Mouse (Mus musculus) heart, embryonic 11.5 days (tissue): Measurements from ENCODE around the gene Mcrip1. TPM values are rescaled to one million over a fixed set of nuclear protein-coding genes. Genes with fewer than 3 reads are reported as not detected.
"Not testable (repeated sequence)": the region's sequence is repeated elsewhere in the genome, so short reads cannot be mapped to it uniquely, and the experiment has no call there.

ENCODE experiments used
- ATAC-seq: fragments of 200-750 bp; cut with Nextera tagmentation; replicated peaks from 2 replicates; pipeline ENCODE4 v1.8.0; 2017; ENCODE audit warnings: moderate library complexity; ENCODE audit not compliant: insufficient number of reproducible peaks, low FRiP score, low TSS enrichment
- H3K27ac ChIP-seq: fragments of 300-500 bp; sonication (generic); 2 replicates; pipeline ENCODE4 v1.5.1; 2014; ENCODE audit warnings: mild to moderate bottlenecking, low read depth, low read length
- H3K27me3 ChIP-seq: fragments of 300-500 bp; sonication (generic); 2 replicates; pipeline ENCODE4 v1.6.1; 2014; ENCODE audit warnings: mild to moderate bottlenecking, low read length, mixed read lengths; ENCODE audit not compliant: control insufficient read depth, insufficient read depth
- H3K36me3 ChIP-seq: fragments of 300-500 bp; sonication (generic); 2 replicates; pipeline ENCODE4 v1.6.1; 2014; ENCODE audit warnings: mild to moderate bottlenecking, low read length, moderate library complexity, mixed read lengths; ENCODE audit not compliant: control insufficient read depth, insufficient read depth
- H3K4me1 ChIP-seq: fragments of 300-500 bp; sonication (generic); 2 replicates; pipeline ENCODE4 v1.6.1; 2014; ENCODE audit warnings: low read length; ENCODE audit not compliant: control insufficient read depth, insufficient read depth
- H3K4me2 ChIP-seq: fragments of 300-500 bp; sonication (generic); 2 replicates; pipeline ENCODE4 v1.6.1; 2014; ENCODE audit warnings: mild to moderate bottlenecking, moderate library complexity
- H3K4me3 ChIP-seq: fragments of 300-500 bp; sonication (generic); 2 replicates; pipeline ENCODE4 v1.5.1; 2014; ENCODE audit warnings: low read depth, low read length
- H3K9ac ChIP-seq: fragments of 300-500 bp; sonication (generic); 2 replicates; pipeline ENCODE4 v1.6.1; 2014; ENCODE audit warnings: mild to moderate bottlenecking, low read depth, low read length, moderate library complexity
- H3K9me3 ChIP-seq: fragments of 300-500 bp; sonication (generic); replicated peaks from 2 replicates; pipeline ENCODE4 v1.6.1; 2016; ENCODE audit warnings: low read length; ENCODE audit not compliant: control insufficient read depth
- WGBS: fragments of 180-500 bp; shearing (Covaris S2); extraction: QIAGEN DNeasy Blood & Tissue Kit; methylation state at CpG from one replicate; pipeline ENCODE4 v1.1.7; 2014; ENCODE audit not compliant: insufficient replicate concordance; 5-methylcytosine and 5-hydroxymethylcytosine counted together
- polyA plus RNA-seq: library from polyadenylated mRNA; unstranded; fragments of >200 nt; fragmentation: Nextera tagmentation; extraction: Ambion mirVana; gene quantifications from 2 replicates; pipeline ENCODE4 v1.2.1, GENCODE M21; 2014

The Mcrip1 gene
- 157 and 168 TPM in 2 replicates for polyA plus RNA-seq

DNA sequence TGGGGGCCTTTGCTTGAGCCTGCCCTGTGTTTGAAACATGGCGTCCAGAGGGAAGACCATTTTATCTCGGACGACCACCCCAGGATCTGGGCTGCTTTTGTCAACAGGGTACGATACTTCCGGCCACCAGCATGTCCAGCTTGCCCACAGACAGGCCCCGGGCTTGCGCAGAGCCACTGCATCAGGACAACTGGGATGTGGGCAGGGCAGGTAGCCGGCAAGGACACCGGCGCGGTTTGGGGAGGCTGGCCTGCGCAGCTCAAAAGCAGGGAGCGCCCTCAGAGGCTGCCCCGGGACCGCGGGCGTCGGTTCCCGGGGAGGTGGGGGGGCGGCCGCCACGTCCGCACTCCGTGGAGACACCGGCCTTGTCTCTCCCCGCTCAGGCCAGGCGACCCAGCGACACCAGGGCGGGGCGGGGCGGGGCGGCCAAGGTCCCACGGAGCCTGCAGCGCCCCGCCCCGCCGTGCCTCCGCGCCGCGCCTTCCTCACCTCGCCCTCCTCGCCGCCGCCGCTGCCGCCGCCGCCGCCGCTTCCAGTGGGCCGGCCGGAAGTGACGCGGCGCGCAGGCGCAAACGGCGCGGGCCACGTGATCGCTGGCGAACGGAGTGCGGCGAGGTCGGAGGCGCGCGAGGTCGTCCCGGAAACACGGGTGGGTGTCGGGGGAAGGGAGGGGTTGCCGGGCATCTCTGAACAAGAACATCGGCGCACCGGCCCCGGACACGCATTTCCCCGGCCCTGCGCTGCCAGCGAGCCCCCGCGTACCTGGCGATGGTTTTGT is at the start of gene Mcrip1:
Gene Mcrip1, minus strand, starts transcription at position 560 of the 778 bp plus-strand sequence.
- no peaks in the 10 kb centered on the region for H3K9me3 ChIP-seq

GRCm38 (mm10) chr11:120598990-120599549 is 49.5 kb upstream of the Mcrip1 start:
- H3K4me2 ChIP-seq = peak overlapping the region; percentile 99
- H3K4me3 ChIP-seq = peak overlapping the region; percentile 76
- peaks cover 12% of the 10 kb centered on the region for H3K4me1 ChIP-seq
- no peak for ATAC-seq
- peaks cover 24% of the 10 kb centered on the region for H3K36me3 ChIP-seq
- H3K27me3 ChIP-seq = no peaks in the 10 kb centered on the region
- H3K9me3 ChIP-seq = no peaks in the 10 kb centered on the region
- peak overlapping the region; percentile 89 for H3K27ac ChIP-seq
- peak overlapping the region; percentile 98 for H3K9ac ChIP-seq
- WGBS = 45% methylated on average over 17 of the region's 17 CpGs

More for the DNA sequence above, at the start of gene Mcrip1:
- peak within 1 kb of the TSS; percentile 95 for H3K4me3 ChIP-seq
- peak within 1 kb of the TSS; percentile 96 for H3K27ac ChIP-seq
- under 1% methylated on average over 69 of the region's 87 CpGs for WGBS
- peak within 1 kb of the TSS; percentile 97 for H3K4me2 ChIP-seq
- H3K4me1 ChIP-seq = peaks cover 21% of the 10 kb centered on the region
- H3K27me3 ChIP-seq = no peaks in the 10 kb centered on the region
- peaks cover 4% of the 10 kb centered on the region; the same call in 1 of the 2 replicates for H3K36me3 ChIP-seq
- H3K9ac ChIP-seq = peak within 1 kb of the TSS; percentile 99
- peak; percentile 82 for ATAC-seq

- Histone ChIP-seq H3K4me3 (peak within 1 kb of the TSS; percentile 76), H3K9me3 (no peaks in the 10 kb centered on the region), H3K27me3 (no peaks in the 10 kb centered on the region), H3K4me1 (peaks cover 12% of the 10 kb centered on the region), H3K36me3 (peaks cover 29% of the 10 kb centered on the region), H3K27ac (peak within 1 kb of the TSS; percentile 89), H3K9ac (peak within 1 kb of the TSS; percentile 98), H3K4me2 (peak within 1 kb of the TSS; percentile 99)
- under 1% methylated on average over 88 of the region's 88 CpGs for WGBS
- ATAC-seq = peak; percentile 92
Measured at GRCm38 (mm10) chr11:120598283-120598989, 48.9 kb upstream of the Mcrip1 start, which contains the start of the genes Alyref and Anapc11. Alyref (minus strand) TSS chr11:120598365. Anapc11 (plus strand) TSS chr11:120598421.

- peak; percentile 51 for ATAC-seq
- H3K36me3 ChIP-seq = peaks cover 31% of the 10 kb centered on the region
- H3K4me1 ChIP-seq = peaks cover 12% of the 10 kb centered on the region
- 5% methylated on average over 82 of the region's 99 CpGs for WGBS
- peak overlapping the region; percentile 99 for H3K4me2 ChIP-seq
- H3K9me3 ChIP-seq = no peaks in the 10 kb centered on the region
- H3K9ac ChIP-seq = peak overlapping the region; percentile 98
- no peaks in the 10 kb centered on the region for H3K27me3 ChIP-seq
- peak overlapping the region; percentile 76 for H3K4me3 ChIP-seq
- peak overlapping the region; percentile 89 for H3K27ac ChIP-seq
Measured at GRCm38 (mm10) chr11:120597240-120598235, 48.0 kb upstream of the Mcrip1 start.

GRCm38 (mm10) chr11:120588531-120588930 is 39.0 kb upstream of the Mcrip1 start:
- Histone ChIP-seq H3K4me1 (no peaks in the 10 kb centered on the region), H3K36me3 (peaks cover 47% of the 10 kb centered on the region), H3K4me3 (no peak overlapping the region), H3K27me3 (no peaks in the 10 kb centered on the region), H3K9ac (no peak overlapping the region), H3K9me3 (peaks cover 4% of the 10 kb centered on the region; the same call in 1 of the 2 replicates), H3K4me2 (no peak overlapping the region), H3K27ac (no peak overlapping the region)
- WGBS = 70% methylated on average over 6 of the region's 6 CpGs
- ATAC-seq = no peak

GRCm38 (mm10) chr11:120583937-120584336 is 34.4 kb upstream of the Mcrip1 start:
- H3K36me3 ChIP-seq = peaks cover 27% of the 10 kb centered on the region

DNA sequence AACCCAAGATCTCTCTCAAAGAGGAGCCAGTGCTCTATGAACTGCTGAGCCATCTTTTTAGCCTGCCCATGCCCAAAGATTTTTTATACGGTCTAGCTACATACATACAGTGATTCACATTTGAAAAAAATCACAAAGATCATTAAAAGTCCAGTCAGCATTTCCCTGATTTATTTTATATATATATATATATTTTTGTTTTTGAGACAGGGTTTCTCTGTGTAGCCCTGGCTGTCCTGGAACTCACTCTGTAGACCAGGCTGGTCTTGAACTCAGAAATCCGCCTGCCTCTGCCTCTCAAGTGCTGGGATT is 33.4 kb upstream of the Mcrip1 start:
- ATAC-seq, H3K27ac ChIP-seq, H3K4me2 ChIP-seq, H3K9me3 ChIP-seq, H3K4me3 ChIP-seq, H3K27me3 ChIP-seq, H3K9ac ChIP-seq: not testable (repeated sequence)
- Histone ChIP-seq H3K36me3 (peaks cover 31% of the 10 kb centered on the region), H3K4me1 (peaks cover 25% of the 10 kb centered on the region)
- 87% methylated on average over 2 of the region's 2 CpGs for WGBS

More at GRCm38 (mm10) chr11:120583937-120584336, 34.4 kb upstream of the Mcrip1 start:
- ATAC-seq = no peak
- peaks cover 22% of the 10 kb centered on the region for H3K4me1 ChIP-seq
- H3K9ac ChIP-seq = no peak overlapping the region
- no peak overlapping the region for H3K4me2 ChIP-seq
- no peak overlapping the region for H3K4me3 ChIP-seq
- H3K27ac ChIP-seq = no peak overlapping the region
- 93% methylated on average over 1 of the region's 1 CpGs for WGBS
- H3K27me3 ChIP-seq = no peaks in the 10 kb centered on the region
- H3K9me3 ChIP-seq = peaks cover 4% of the 10 kb centered on the region; the same call in 1 of the 2 replicates
